Mouse (Mus musculus): Measurements from ENCODE around the gene Mob1b. TPM values are rescaled to one million over a fixed set of nuclear protein-coding genes. Genes with fewer than 3 reads are reported as not detected.

Gene Mob1b
- polyA plus RNA-seq, 1 experiment from 2014 or later: 18.0 TPM

DNA sequence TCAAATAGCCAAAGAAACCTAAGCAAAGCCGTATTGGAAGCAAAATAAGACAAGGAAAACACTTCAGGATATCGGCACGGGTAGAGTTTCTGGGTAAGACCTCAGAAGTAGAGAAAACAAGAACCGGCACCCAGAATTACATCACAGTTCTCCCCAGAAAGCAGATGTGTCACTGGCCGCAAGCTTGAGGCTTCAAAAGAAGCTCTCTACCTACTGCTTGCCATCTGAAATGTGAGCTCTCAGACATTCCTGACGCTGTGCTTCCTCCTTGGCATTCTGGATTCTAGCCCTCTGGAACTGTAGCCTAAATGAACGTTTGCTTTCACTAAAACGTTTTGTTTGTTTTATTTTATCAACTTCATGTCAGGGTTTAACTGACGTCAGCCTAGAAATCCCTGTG lies 70.0 kb downstream of the Mob1b start:
- H3K36me3 ChIP-seq (ENCODE audit: control insufficient read depth, insufficient read depth, low read length): no peaks in the 10 kb centered on the region
- no peak overlapping the region for H3K4me3 ChIP-seq (ENCODE audit: low read length)
- H3K9ac ChIP-seq (ENCODE audit: low read depth, low read length): no peak overlapping the region
- no peaks in the 10 kb centered on the region for H3K9me3 ChIP-seq (ENCODE audit: control insufficient read depth, low read length)
- no peak overlapping the region for H3K27ac ChIP-seq (ENCODE audit: low read depth, low read length)
- WGBS: 45% methylated on average over 9 of the region's 9 CpGs
- ATAC-seq (ENCODE audit: low FRiP score, low TSS enrichment): no peak
- no peaks in the 10 kb centered on the region for H3K27me3 ChIP-seq (ENCODE audit: control insufficient read depth, insufficient read depth, low read length)
- no peaks in the 10 kb centered on the region for H3K4me1 ChIP-seq (ENCODE audit: control insufficient read depth, insufficient read depth, low read length)
- no peak overlapping the region for H3K4me2 ChIP-seq (replicated peaks; ENCODE audit: low read depth, low read length)

DNA sequence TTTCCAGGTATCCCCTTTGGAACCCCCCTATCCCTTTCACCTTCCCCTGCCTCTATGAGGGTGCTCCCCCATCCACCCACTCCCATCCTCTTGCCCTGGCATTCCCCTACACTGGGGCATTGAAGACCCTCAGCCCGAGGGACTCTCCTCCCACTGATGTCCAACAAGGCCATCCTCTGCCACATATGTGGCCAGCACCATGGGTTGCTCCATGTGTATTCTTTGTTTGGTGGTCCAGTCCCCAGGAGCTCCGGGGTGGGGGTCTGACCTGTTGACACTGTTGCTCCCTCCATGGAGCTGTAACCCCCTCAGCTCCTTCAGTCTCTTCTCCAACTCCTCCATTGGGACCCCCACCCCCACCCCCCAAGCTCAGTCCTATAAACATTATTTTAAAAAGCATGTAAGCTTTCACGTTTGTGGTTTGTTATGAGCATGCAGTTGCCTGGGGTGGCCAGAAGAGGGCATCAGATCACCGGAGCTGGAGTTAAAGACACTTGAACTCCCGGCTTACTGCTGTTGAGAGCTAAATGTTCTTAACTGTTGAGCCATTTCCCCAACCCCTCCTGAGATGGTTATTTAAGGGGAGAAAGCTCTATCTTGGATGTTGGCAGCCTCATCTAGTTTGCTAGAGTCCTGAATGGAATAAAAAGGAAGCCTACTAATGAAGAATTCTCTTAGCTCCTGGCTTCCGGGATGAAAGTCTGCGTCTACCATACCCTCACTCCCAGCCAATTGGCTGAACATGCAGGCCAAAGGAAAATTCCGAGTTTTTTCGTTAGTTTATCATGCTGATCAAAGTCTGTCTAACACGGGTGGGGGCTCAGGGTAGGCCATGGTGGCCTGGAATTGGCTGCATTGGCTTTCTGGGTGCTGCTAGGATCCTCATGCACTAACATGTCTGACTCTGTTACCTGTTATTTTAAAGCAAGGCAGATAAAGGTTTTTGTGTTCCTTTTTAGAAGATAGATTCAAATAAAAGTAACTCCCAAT lies 70.9 kb downstream of the Mob1b start:
- 42% methylated on average over 10 of the region's 10 CpGs for WGBS
- Histone ChIP-seq H3K9me3 (ENCODE audit: control insufficient read depth, low read length) (no peaks in the 10 kb centered on the region), H3K4me1 (ENCODE audit: control insufficient read depth, insufficient read depth, low read length) (peaks cover 7% of the 10 kb centered on the region), H3K9ac (ENCODE audit: low read depth, low read length) (no peak overlapping the region), H3K27ac (ENCODE audit: low read depth, low read length) (no peak overlapping the region), H3K4me3 (ENCODE audit: low read length) (no peak overlapping the region), H3K36me3 (ENCODE audit: control insufficient read depth, insufficient read depth, low read length) (no peaks in the 10 kb centered on the region), H3K27me3 (ENCODE audit: control insufficient read depth, insufficient read depth, low read length) (no peaks in the 10 kb centered on the region), H3K4me2 (replicated peaks; ENCODE audit: low read depth, low read length) (no peak overlapping the region)
- ATAC-seq (ENCODE audit: low FRiP score, low TSS enrichment): peak; percentile 50

DNA sequence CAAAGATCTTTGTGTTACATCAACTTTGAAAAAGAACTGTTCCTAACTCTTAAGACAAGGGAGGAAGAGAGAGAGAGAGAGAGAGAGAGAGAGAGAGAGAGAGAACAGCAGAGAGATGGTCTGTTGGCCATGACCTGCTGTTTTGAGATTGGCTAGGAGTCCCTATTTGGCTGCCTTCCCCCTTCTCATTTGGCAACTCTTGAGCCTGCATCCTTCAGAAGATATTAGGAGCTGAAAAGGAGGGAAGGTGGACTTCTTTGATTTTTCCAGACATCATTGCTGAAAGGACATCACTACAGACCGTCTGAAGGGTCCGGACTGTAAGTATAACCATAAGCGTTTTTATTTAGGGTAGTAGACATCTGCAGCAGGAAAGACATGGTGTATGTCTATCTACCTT lies 73.0 kb downstream of the Mob1b start:
- Histone ChIP-seq H3K27me3 (ENCODE audit: control insufficient read depth, insufficient read depth, low read length) (no peaks in the 10 kb centered on the region), H3K9me3 (ENCODE audit: control insufficient read depth, low read length) (no peaks in the 10 kb centered on the region), H3K27ac (ENCODE audit: low read depth, low read length) (no peak overlapping the region), H3K4me3 (ENCODE audit: low read length) (no peak overlapping the region), H3K4me2 (replicated peaks; ENCODE audit: low read depth, low read length) (no peak overlapping the region), H3K4me1 (ENCODE audit: control insufficient read depth, insufficient read depth, low read length) (peaks cover 11% of the 10 kb centered on the region), H3K36me3 (ENCODE audit: control insufficient read depth, insufficient read depth, low read length) (no peaks in the 10 kb centered on the region), H3K9ac (ENCODE audit: low read depth, low read length) (no peak overlapping the region)
- no peak for ATAC-seq (ENCODE audit: low FRiP score, low TSS enrichment)
- 90% methylated on average over 3 of the region's 3 CpGs for WGBS

DNA sequence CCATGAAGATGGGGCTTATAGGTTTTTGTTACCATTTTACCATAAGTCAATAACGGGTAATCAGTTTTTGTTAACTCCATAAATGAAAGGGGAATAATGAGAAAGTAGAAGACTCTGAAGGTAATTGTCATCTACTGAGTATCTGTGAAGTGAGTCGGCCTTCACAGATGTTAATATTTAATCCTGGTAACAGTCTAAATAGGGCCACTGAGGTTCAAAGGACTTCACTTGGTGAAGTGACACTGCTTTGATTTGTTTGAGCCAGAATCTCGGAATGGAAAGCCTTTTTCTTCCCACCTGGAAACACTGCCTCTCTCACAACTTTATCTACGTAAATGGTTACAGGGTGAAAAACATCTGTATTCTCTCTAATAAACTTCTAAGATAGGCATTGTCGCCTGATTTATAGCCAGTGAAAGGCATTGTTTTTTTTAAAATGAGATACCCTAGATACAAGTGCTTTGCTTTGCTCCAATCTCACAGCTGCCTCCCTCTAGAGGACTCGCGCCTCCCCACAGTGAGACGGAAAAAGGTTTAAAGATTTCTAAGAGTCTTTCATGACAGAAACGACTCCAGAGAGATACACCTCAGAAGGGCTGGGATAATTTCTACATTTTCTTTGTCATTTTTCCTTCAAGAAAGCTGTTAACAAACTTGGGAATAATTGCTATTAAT lies 75.4 kb downstream of the Mob1b start:
- H3K27me3 ChIP-seq (ENCODE audit: control insufficient read depth, insufficient read depth, low read length): no peaks in the 10 kb centered on the region
- H3K4me3 ChIP-seq (ENCODE audit: low read length): no peak overlapping the region
- 30% methylated on average over 9 of the region's 9 CpGs for WGBS
- peaks cover 11% of the 10 kb centered on the region for H3K4me1 ChIP-seq (ENCODE audit: control insufficient read depth, insufficient read depth, low read length)
- no peaks in the 10 kb centered on the region for H3K36me3 ChIP-seq (ENCODE audit: control insufficient read depth, insufficient read depth, low read length)
- no peak overlapping the region for H3K9ac ChIP-seq (ENCODE audit: low read depth, low read length)
- peak; percentile 75 for ATAC-seq (ENCODE audit: low FRiP score, low TSS enrichment)
- peak overlapping the region; percentile 22 for H3K4me2 ChIP-seq (replicated peaks; ENCODE audit: low read depth, low read length)
- no peaks in the 10 kb centered on the region for H3K9me3 ChIP-seq (ENCODE audit: control insufficient read depth, low read length)
- H3K27ac ChIP-seq (ENCODE audit: low read depth, low read length): peak overlapping the region; percentile 43; the same call in 1 of the 2 replicates

- Histone ChIP-seq H3K36me3 (ENCODE audit: control insufficient read depth, insufficient read depth, low read length) (no peaks in the 10 kb centered on the region), H3K4me3 (ENCODE audit: low read length) (no peak overlapping the region), H3K4me1 (ENCODE audit: control insufficient read depth, insufficient read depth, low read length) (peaks cover 11% of the 10 kb centered on the region), H3K27me3 (ENCODE audit: control insufficient read depth, insufficient read depth, low read length) (no peaks in the 10 kb centered on the region), H3K27ac (ENCODE audit: low read depth, low read length) (peak overlapping the region; percentile 43; the same call in 1 of the 2 replicates), H3K9me3 (ENCODE audit: control insufficient read depth, low read length) (no peaks in the 10 kb centered on the region), H3K4me2 (replicated peaks; ENCODE audit: low read depth, low read length) (peak overlapping the region; percentile 22), H3K9ac (ENCODE audit: low read depth, low read length) (no peak overlapping the region)
- WGBS: 23% methylated on average over 11 of the region's 11 CpGs
- peak; percentile 72 for ATAC-seq (ENCODE audit: low FRiP score, low TSS enrichment)
These were observed 75.9 kb downstream of the Mob1b start for GRCm38 (mm10) chr5:88796588-88796987.

DNA sequence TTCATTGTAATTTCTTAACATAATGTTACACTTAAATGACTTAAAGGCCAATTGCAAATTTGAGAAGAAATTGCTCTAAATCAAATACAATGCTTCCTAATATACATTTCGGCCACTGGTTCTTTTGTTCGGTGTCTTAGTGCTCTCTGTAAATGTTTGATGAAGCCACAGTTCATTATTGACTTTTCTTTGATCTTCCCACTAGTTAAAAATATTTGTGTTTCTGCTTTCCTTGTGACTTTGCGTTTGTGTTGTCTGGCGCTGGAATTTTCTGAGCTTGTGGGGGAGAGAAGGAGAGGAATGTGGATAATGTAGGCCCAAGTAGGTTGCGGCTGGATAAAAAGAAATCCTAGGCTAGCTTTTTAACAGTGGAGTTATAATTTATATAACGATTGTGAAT lies 76.5 kb downstream of the Mob1b start:
- no peak for ATAC-seq (ENCODE audit: low FRiP score, low TSS enrichment)
- H3K27ac ChIP-seq (ENCODE audit: low read depth, low read length): no peak overlapping the region
- 53% methylated on average over 6 of the region's 6 CpGs for WGBS

GRCm38 (mm10) chr5:88805616-88806015 lies 85.0 kb downstream of the Mob1b start:
- H3K4me1 ChIP-seq (ENCODE audit: control insufficient read depth, insufficient read depth, low read length): no peaks in the 10 kb centered on the region
- H3K27me3 ChIP-seq (ENCODE audit: control insufficient read depth, insufficient read depth, low read length): no peaks in the 10 kb centered on the region
- H3K27ac ChIP-seq (ENCODE audit: low read depth, low read length): no peak overlapping the region
- no peak overlapping the region for H3K9ac ChIP-seq (ENCODE audit: low read depth, low read length)
- H3K9me3 ChIP-seq (ENCODE audit: control insufficient read depth, low read length): no peaks in the 10 kb centered on the region
- 85% methylated on average over 4 of the region's 4 CpGs for WGBS
- no peak for ATAC-seq (ENCODE audit: low FRiP score, low TSS enrichment)
- H3K4me2 ChIP-seq (replicated peaks; ENCODE audit: low read depth, low read length): no peak overlapping the region
- no peaks in the 10 kb centered on the region for H3K36me3 ChIP-seq (ENCODE audit: control insufficient read depth, insufficient read depth, low read length)
- no peak overlapping the region for H3K4me3 ChIP-seq (ENCODE audit: low read length)

More for the DNA sequence above, 76.5 kb downstream of the Mob1b start:
- Histone ChIP-seq H3K9me3 (ENCODE audit: control insufficient read depth, low read length) (no peaks in the 10 kb centered on the region), H3K4me3 (ENCODE audit: low read length) (no peak overlapping the region), H3K27me3 (ENCODE audit: control insufficient read depth, insufficient read depth, low read length) (no peaks in the 10 kb centered on the region), H3K36me3 (ENCODE audit: control insufficient read depth, insufficient read depth, low read length) (no peaks in the 10 kb centered on the region), H3K4me1 (ENCODE audit: control insufficient read depth, insufficient read depth, low read length) (peaks cover 11% of the 10 kb centered on the region), H3K9ac (ENCODE audit: low read depth, low read length) (no peak overlapping the region), H3K4me2 (replicated peaks; ENCODE audit: low read depth, low read length) (no peak overlapping the region)

DNA sequence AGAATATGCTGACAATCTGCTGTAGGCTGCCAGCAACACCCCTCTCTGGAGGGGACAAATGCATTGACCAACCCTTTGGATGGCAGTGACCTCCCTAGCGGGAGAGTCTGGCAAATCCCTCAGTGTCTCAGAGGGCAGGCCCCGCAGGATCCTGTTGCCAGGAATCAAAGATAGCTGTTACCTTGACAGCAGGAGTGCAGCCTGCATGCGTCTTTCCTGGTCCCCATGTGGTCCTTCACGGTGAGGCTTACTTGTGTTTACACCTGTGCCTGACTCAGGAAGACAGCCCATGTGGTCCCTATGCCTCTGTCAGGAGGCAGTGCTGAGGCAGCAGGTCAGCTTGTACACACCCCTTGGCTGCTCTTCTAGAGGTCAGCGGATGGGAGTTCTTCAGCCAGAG lies 85.6 kb downstream of the Mob1b start:
- Histone ChIP-seq H3K9me3 (ENCODE audit: control insufficient read depth, low read length) (no peaks in the 10 kb centered on the region), H3K27me3 (ENCODE audit: control insufficient read depth, insufficient read depth, low read length) (no peaks in the 10 kb centered on the region), H3K4me3 (ENCODE audit: low read length) (no peak overlapping the region), H3K4me1 (ENCODE audit: control insufficient read depth, insufficient read depth, low read length) (no peaks in the 10 kb centered on the region), H3K27ac (ENCODE audit: low read depth, low read length) (no peak overlapping the region), H3K9ac (ENCODE audit: low read depth, low read length) (no peak overlapping the region), H3K36me3 (ENCODE audit: control insufficient read depth, insufficient read depth, low read length) (no peaks in the 10 kb centered on the region), H3K4me2 (replicated peaks; ENCODE audit: low read depth, low read length) (no peak overlapping the region)
- 31% methylated on average over 5 of the region's 5 CpGs for WGBS
- ATAC-seq (ENCODE audit: low FRiP score, low TSS enrichment): no peak

GRCm38 (mm10) chr5:88807342-88807741 lies 86.7 kb downstream of the Mob1b start:
- no peaks in the 10 kb centered on the region for H3K27me3 ChIP-seq (ENCODE audit: control insufficient read depth, insufficient read depth, low read length)
- H3K27ac ChIP-seq (ENCODE audit: low read depth, low read length): no peak overlapping the region
- no peak overlapping the region for H3K4me3 ChIP-seq (ENCODE audit: low read length)
- ATAC-seq (ENCODE audit: low FRiP score, low TSS enrichment): no peak
- H3K9ac ChIP-seq (ENCODE audit: low read depth, low read length): no peak overlapping the region
- H3K4me2 ChIP-seq (replicated peaks; ENCODE audit: low read depth, low read length): no peak overlapping the region
- 36% methylated on average over 9 of the region's 9 CpGs for WGBS
- no peaks in the 10 kb centered on the region for H3K9me3 ChIP-seq (ENCODE audit: control insufficient read depth, low read length)
- H3K4me1 ChIP-seq (ENCODE audit: control insufficient read depth, insufficient read depth, low read length): no peaks in the 10 kb centered on the region
- no peaks in the 10 kb centered on the region for H3K36me3 ChIP-seq (ENCODE audit: control insufficient read depth, insufficient read depth, low read length)

Measured in kidney, embryonic 14.5 days (tissue).